Mouse (Mus musculus) lung, postnatal 14 days (tissue): ENCODE measurements at regions not wholly inside any gene's neighbourhood (a gene's known extent, or its start where the extent isn't known, plus 50 kb on each side); places are given as distances from the start of the nearest gene placed in this dataset.

ENCODE experiments used
- DNase-seq: peaks from one replicate; pipeline ENCODE4 v3.0.0; 2021

DNA sequence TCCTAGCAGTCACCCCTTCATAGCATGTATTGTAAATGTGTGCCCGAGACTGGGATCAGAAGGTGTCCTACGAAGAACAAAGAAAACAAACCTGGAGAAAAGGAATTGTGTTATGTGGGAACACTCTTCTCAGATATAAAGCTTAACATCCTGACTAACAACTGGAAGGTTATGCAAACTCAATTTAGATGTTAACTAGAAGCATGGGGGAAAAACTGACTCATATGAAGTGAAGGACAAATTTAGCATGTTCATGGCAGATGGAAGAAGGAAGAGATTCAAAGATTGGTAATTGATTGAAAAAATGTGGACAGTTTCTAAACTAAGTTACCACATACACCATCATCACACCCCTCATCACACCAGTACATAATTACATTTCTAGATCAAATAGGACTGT lies 1307.1 kb upstream of the Gm7489 start:
- no peak for DNase-seq

GRCm38 (mm10) chr15:52589391-52589790 lies 1295.3 kb upstream of the Gm7489 start:
- no peak for DNase-seq

- no peak for DNase-seq
Observed at GRCm38 (mm10) chr15:52599511-52599910, 1285.2 kb upstream of the Gm7489 start.

- no peak for DNase-seq
Observed at GRCm38 (mm10) chr15:52599957-52600356, 1284.7 kb upstream of the Gm7489 start.

- DNase-seq = no peak
Observed at GRCm38 (mm10) chr15:52639790-52640189, 1244.9 kb upstream of the Gm7489 start.

GRCm38 (mm10) chr15:52645961-52646360 lies 1238.7 kb upstream of the Gm7489 start:
- no peak for DNase-seq

- DNase-seq = no peak
Observed at GRCm38 (mm10) chr15:52657916-52658315, 1226.8 kb upstream of the Gm7489 start.
